Mouse (Mus musculus) intestine, embryonic 16.5 days (tissue): ENCODE data around the gene Mc1r. TPM values are rescaled to one million over a fixed set of nuclear protein-coding genes. Genes with fewer than 3 reads are reported as not detected.
A peak's percentile ranks its signal among the peaks of the same experiment; 100 is the strongest.

ENCODE experiments used
- ATAC-seq: fragments of 200-750 bp; cut with Nextera tagmentation; 2 replicates; pipeline ENCODE4 v1.8.0; 2017; ENCODE audit warnings: moderate TSS enrichment, moderate library complexity
- H3K27ac ChIP-seq: fragments of 300-500 bp; sonication (generic); 2 replicates; pipeline ENCODE4 v1.5.1; 2014; ENCODE audit warnings: mild to moderate bottlenecking, low read length
- H3K27me3 ChIP-seq: fragments of 300-500 bp; sonication (generic); replicated peaks from 2 replicates; pipeline ENCODE4 v1.6.1; 2014; ENCODE audit warnings: low read length, control low read depth, mixed read lengths; ENCODE audit not compliant: control insufficient read depth, insufficient read depth
- H3K36me3 ChIP-seq: fragments of 300-500 bp; sonication (generic); 2 replicates; pipeline ENCODE4 v1.6.1; 2014; ENCODE audit warnings: low read length, control low read depth; ENCODE audit not compliant: control insufficient read depth, insufficient read depth
- H3K4me1 ChIP-seq: fragments of 300-500 bp; sonication (generic); 2 replicates; pipeline ENCODE4 v1.6.1; 2014; ENCODE audit warnings: low read length, control low read depth, mixed read lengths; ENCODE audit not compliant: control insufficient read depth, insufficient read depth
- H3K4me2 ChIP-seq: fragments of 300-500 bp; sonication (generic); 2 replicates; pipeline ENCODE4 v1.6.1; 2014; ENCODE audit warnings: low read depth, low read length, control low read depth
- H3K4me3 ChIP-seq: fragments of 300-500 bp; sonication (generic); 2 replicates; pipeline ENCODE4 v1.5.1; 2014; ENCODE audit warnings: mild to moderate bottlenecking, low read length
- H3K9ac ChIP-seq: fragments of 300-500 bp; sonication (generic); 2 replicates; pipeline ENCODE4 v1.6.1; 2014; ENCODE audit warnings: low read depth, low read length
- H3K9me3 ChIP-seq: fragments of 300-500 bp; sonication (generic); 2 replicates; pipeline ENCODE4 v1.6.1; 2016; ENCODE audit warnings: low read length, control low read depth; ENCODE audit not compliant: control insufficient read depth
- WGBS: fragments of 180-500 bp; shearing (Covaris S2); extraction: QIAGEN DNeasy Blood & Tissue Kit; methylation state at CpG from one replicate; pipeline ENCODE4 v1.1.7; 2014; 5-methylcytosine and 5-hydroxymethylcytosine counted together
- polyA plus RNA-seq: library from polyadenylated mRNA; unstranded; fragments of >200 nt; fragmentation: Nextera tagmentation; extraction: Ambion mirVana; gene quantifications from 2 replicates; pipeline ENCODE4 v1.2.1, GENCODE M21; 2015

Gene Mc1r
- polyA plus RNA-seq, 1 experiment from 2014 or later: not detected

DNA sequence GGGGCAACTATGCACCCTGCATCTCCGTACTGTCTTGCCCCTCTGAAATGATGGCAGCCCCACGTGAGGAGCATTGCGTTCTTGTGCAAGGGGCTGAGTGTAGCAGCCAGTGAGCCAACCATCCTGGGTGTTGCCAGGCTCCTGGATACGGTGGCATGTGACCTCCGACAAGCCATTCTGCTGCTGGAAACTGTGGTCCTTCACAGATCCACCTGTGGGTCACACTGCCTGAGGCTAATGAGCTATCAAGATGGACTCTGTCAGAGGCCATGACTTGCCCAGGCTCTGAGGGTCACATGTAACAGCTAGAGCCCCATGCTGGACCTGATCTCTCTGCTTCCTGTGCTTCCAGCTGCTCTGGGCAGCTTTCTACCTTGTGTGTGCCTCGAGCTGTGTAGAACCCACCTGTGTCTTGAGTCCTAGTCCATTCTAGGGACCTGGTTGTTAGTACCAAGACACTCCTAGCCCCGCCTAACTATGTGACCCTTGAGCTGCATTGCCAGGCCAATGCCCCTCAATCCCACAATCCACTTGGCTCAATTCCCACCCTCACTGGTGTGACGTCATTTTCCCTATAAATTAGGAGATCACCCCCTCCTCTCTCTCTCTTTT lies 10.1 kb downstream of the Mc1r start:
- H3K4me2 ChIP-seq: no peak overlapping the region
- no peak for ATAC-seq
- no peaks in the 10 kb centered on the region for H3K9me3 ChIP-seq
- 72% methylated on average over 8 of the region's 8 CpGs for WGBS
- H3K4me1 ChIP-seq: 0 out of 2 replicates have a peak, but pooled peaks cover 4% of the 10 kb centered on the region
- H3K27me3 ChIP-seq: peaks cover 22% of the 10 kb centered on the region
- no peak overlapping the region for H3K4me3 ChIP-seq
- H3K9ac ChIP-seq: no peak overlapping the region
- H3K27ac ChIP-seq: no peak overlapping the region
- H3K36me3 ChIP-seq: no peaks in the 10 kb centered on the region

DNA sequence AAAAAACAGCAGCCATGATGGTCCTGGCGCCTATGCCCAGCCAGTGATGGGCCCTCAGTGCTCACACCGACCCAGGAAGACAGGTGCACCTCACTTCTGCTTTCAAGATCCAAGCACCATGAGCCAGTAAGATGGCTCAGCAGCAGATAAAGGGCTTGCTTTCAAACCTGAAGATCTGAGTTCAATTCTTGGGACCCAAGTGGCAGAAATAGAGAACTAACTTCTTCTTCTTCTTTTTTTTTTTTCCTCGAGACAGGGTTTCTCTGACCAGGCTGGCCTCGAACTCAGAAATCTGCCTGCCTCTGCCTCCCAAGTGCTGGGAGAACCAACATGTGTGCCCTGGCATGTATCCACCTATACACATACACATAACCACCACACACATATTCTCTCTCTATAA lies 12.8 kb downstream of the Mc1r start:
- H3K4me2 ChIP-seq: no peak overlapping the region
- WGBS: 89% methylated on average over 4 of the region's 4 CpGs
- H3K36me3 ChIP-seq: no peaks in the 10 kb centered on the region
- H3K4me1 ChIP-seq: 0 out of 2 replicates have a peak, but pooled peaks cover 7% of the 10 kb centered on the region
- no peaks in the 10 kb centered on the region for H3K27me3 ChIP-seq
- no peaks in the 10 kb centered on the region for H3K9me3 ChIP-seq
- no peak overlapping the region for H3K27ac ChIP-seq
- no peak overlapping the region for H3K4me3 ChIP-seq
- ATAC-seq: no peak
- H3K9ac ChIP-seq: no peak overlapping the region

DNA sequence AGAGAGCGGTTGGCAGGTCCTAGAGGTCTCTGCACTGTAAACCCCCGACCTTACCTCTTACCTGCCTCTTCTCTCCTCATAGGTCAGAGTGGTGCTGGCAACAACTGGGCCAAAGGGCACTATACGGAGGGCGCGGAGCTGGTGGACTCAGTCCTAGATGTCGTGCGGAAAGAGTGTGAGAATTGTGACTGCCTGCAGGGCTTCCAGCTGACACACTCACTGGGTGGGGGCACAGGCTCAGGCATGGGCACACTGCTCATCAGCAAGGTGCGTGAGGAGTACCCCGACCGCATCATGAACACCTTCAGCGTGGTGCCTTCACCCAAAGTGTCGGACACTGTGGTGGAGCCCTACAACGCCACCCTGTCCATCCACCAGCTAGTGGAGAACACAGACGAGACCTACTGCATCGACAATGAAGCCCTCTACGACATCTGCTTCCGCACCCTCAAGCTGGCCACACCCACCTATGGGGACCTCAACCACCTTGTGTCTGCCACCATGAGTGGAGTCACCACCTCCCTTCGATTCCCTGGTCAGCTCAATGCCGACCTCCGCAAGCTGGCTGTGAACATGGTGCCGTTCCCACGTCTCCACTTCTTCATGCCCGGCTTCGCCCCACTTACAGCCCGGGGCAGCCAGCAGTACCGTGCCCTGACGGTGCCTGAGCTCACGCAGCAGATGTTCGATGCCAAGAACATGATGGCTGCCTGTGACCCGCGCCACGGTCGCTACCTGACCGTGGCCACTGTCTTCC lies 13.8 kb downstream of the Mc1r start:
- Histone ChIP-seq H3K4me2 (no peak overlapping the region), H3K27me3 (no peaks in the 10 kb centered on the region), H3K27ac (no peak overlapping the region), H3K9ac (no peak overlapping the region), H3K9me3 (0 out of 2 replicates have a peak, but pooled peaks cover 3% of the 10 kb centered on the region), H3K4me1 (0 out of 2 replicates have a peak, but pooled peaks cover 7% of the 10 kb centered on the region), H3K4me3 (no peak overlapping the region), H3K36me3 (no peaks in the 10 kb centered on the region)
- no peak for ATAC-seq
- 94% methylated on average over 34 of the region's 34 CpGs for WGBS

DNA sequence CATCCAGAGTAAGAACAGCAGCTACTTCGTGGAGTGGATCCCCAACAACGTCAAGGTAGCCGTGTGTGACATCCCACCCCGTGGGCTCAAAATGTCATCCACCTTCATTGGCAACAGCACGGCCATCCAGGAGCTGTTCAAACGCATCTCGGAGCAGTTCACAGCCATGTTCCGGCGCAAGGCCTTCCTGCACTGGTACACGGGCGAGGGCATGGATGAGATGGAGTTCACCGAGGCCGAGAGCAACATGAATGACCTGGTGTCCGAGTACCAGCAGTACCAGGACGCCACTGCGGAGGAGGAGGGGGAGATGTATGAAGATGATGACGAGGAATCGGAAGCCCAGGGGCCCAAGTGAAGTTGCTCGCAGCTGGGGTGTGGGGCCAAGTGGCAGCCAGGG lies 14.4 kb downstream of the Mc1r start:
- no peaks in the 10 kb centered on the region for H3K27me3 ChIP-seq
- 88% methylated on average over 19 of the region's 19 CpGs for WGBS
- no peak for ATAC-seq
- H3K9ac ChIP-seq: no peak overlapping the region
- no peaks in the 10 kb centered on the region for H3K36me3 ChIP-seq
- no peak overlapping the region for H3K4me2 ChIP-seq
- 0 out of 2 replicates have a peak, but pooled peaks cover 3% of the 10 kb centered on the region for H3K9me3 ChIP-seq
- no peak overlapping the region for H3K27ac ChIP-seq
- no peak overlapping the region for H3K4me3 ChIP-seq
- H3K4me1 ChIP-seq: 0 out of 2 replicates have a peak, but pooled peaks cover 7% of the 10 kb centered on the region

DNA sequence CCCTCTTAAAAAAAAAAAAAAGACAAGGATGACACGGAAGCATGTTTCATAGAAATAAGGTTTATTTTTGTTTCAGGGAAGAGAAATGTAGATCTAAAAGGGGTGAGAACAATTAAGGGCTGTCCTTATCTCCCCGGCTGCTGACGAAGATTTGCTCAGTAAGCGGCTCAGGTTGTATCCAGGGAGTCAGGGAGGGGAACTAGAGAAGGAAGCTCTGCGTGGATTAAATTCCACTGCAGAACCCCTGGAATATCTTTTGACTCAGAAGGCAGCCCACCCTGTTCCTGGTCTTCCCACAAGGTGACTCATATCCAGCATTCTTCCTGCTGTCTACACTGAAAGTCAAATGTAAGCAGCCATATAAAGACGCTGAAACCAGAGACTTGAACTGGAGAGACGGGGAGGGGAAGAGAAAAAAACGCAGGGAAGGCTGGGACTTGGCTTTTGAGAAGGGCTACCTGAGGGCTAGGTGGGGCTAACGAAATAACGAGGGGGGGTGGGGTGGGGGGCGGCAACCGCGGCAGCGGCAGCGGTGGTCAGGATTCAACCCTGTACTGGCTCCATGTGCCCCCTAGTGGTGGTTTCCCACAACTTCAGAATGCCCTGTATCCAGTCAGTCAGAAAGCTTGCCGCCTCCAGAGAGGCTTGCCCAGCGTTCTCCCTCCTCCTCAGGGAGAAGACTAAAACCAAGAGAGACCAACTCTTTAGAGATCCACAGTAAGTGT lies 15.3 kb downstream of the Mc1r start:
- H3K9me3 ChIP-seq: peaks cover 10% of the 10 kb centered on the region
- peak overlapping the region; percentile 32; the same call in 1 of the 2 replicates for H3K9ac ChIP-seq
- 10% methylated on average over 17 of the region's 17 CpGs for WGBS
- 0 out of 2 replicates have a peak, but pooled peaks cover 3% of the 10 kb centered on the region for H3K4me1 ChIP-seq
- ATAC-seq: peak; percentile 68
- peak overlapping the region; percentile 38 for H3K4me3 ChIP-seq
- H3K4me2 ChIP-seq: peak overlapping the region; percentile 57
- H3K27ac ChIP-seq: no peak overlapping the region
- no peaks in the 10 kb centered on the region for H3K27me3 ChIP-seq
- H3K36me3 ChIP-seq: no peaks in the 10 kb centered on the region

DNA sequence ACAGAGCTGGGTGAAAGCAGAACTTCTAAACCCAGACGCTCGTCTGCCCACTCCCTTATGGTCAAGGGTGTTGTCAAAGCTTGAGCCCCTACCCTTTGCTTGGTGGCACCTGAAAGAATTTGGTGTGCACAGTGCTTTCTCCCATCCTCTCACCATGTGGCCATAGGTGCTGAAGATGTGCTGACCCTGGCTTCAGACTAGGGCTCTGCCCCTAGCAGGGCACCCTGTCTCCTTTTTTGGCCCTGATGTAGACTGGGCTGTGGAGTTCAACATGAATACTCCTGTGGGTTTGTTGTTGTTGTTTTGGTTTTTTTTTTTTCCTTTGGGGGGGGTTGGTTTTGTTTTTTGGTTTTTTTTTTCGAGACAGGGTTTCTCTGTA lies 15.9 kb downstream of the Mc1r start:
- H3K36me3 ChIP-seq: no peaks in the 10 kb centered on the region
- no peak for ATAC-seq
- no peak overlapping the region for H3K4me3 ChIP-seq
- H3K27ac ChIP-seq: no peak overlapping the region
- 0 out of 2 replicates have a peak, but pooled peaks cover 3% of the 10 kb centered on the region for H3K4me1 ChIP-seq
- peak overlapping the region; percentile 57; the same call in 1 of the 2 replicates for H3K4me2 ChIP-seq
- peaks cover 16% of the 10 kb centered on the region for H3K9me3 ChIP-seq
- H3K27me3 ChIP-seq: no peaks in the 10 kb centered on the region
- WGBS: 14% methylated on average over 3 of the region's 3 CpGs
- no peak overlapping the region for H3K9ac ChIP-seq

DNA sequence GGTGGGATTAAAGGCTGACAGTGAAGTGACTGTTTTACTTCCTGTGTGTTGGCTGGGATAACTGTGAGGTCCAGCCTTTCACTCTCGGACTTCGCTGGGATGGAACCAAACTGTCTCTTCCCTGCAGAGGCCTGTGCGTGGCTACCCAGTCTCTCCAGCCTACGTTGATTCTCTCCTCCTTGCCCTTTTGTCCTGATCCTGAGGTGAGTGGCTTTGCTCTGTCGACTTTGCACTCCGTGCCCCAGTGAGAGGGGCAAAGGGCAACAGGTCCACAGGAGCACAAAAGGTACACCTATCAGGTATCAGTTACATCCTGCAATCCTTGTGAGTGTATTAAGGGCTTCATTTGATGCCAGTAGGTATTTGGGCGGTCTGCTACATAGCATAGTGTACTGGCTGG lies 16.5 kb downstream of the Mc1r start, which contains the start of gene Def8:
Gene Def8, plus strand, starts transcription at position 87 of the 400 bp plus-strand sequence.
- 78% methylated on average over 7 of the region's 7 CpGs for WGBS
- H3K4me2 ChIP-seq: peak within 1 kb of the TSS; percentile 57
- H3K27me3 ChIP-seq: no peaks in the 10 kb centered on the region
- H3K9me3 ChIP-seq: peaks cover 23% of the 10 kb centered on the region
- no peak for ATAC-seq
- H3K9ac ChIP-seq: peak within 1 kb of the TSS; percentile 32; the same call in 1 of the 2 replicates
- H3K4me1 ChIP-seq: 0 out of 2 replicates have a peak, but pooled peaks cover 3% of the 10 kb centered on the region
- H3K36me3 ChIP-seq: no peaks in the 10 kb centered on the region
- peak within 1 kb of the TSS; percentile 38 for H3K4me3 ChIP-seq
- H3K27ac ChIP-seq: no peak within 1 kb of the TSS

DNA sequence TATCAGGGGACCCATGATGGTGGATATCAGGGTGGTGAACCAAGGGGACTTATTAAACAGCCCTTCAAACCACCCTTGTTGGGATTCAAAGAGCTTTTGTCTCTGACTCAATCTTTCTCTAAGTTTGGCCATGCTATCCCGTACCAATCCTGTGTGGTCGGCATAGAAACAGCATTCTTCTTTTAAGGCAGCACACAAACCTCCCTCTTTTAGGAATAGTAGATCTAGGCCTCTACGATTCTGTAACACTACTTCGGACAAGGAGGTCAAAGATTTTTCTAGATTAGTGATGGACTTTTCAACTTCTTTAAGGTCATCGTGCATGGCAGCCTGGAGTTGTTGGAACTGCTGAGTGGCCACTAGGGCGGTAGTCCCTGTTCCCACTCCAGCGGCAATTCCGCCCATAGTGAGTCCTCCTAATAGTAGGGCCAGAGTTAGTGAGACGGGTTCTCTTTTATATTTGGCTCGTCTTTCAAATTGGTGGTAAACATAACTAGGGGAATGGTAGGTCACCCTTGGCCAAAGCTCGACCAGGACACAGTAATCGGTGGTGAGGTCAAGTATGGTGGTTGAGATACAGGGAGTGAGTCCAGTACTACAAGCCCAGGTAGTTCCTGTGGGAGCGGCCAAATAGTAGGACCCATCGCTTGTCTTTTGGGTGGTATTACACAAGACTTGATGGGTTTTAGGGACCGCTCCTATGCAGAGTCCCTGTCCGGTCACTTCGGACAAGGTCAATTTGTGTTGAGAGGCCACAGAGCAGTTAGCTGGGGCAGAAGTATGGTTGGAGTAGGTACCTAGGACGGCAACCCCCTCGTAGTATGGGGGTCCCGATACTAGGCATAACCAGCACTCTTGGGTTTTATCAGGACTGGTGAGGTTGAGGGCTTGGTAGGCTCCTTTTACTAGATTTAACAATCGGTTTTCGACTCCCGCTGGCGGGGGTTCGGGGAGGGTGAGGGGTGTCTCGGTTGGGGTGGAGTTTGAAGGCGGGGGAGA lies 19.9 kb downstream of the Mc1r start:
- Histone ChIP-seq H3K36me3 (no peaks in the 10 kb centered on the region; the same call in 1 of the 2 replicates), H3K27me3 (no peaks in the 10 kb centered on the region), H3K4me1 (0 out of 2 replicates have a peak, but pooled peaks cover 3% of the 10 kb centered on the region), H3K27ac (no peak overlapping the region), H3K9ac (no peak overlapping the region), H3K4me2 (no peak overlapping the region), H3K9me3 (peaks cover 35% of the 10 kb centered on the region), H3K4me3 (no peak overlapping the region)
- no peak for ATAC-seq
- WGBS: 97% methylated on average over 27 of the region's 27 CpGs
